Mouse (Mus musculus) cerebellum, adult 9-11 months (tissue): ENCODE data around the gene Sufu.

Source experiments
- DNase-seq: peaks from one replicate; pipeline ENCODE4 v3.0.0; 2022

Sufu gene

GRCm38 (mm10) chr19:46470364-46471240 lies 73.9 kb downstream of the Sufu start:
- DNase-seq = no peak

- no peak for DNase-seq
Measured at GRCm38 (mm10) chr19:46471324-46472093, 74.8 kb downstream of the Sufu start.

GRCm38 (mm10) chr19:46477432-46477845 lies 80.7 kb downstream of the Sufu start:
- DNase-seq = no peak

DNA sequence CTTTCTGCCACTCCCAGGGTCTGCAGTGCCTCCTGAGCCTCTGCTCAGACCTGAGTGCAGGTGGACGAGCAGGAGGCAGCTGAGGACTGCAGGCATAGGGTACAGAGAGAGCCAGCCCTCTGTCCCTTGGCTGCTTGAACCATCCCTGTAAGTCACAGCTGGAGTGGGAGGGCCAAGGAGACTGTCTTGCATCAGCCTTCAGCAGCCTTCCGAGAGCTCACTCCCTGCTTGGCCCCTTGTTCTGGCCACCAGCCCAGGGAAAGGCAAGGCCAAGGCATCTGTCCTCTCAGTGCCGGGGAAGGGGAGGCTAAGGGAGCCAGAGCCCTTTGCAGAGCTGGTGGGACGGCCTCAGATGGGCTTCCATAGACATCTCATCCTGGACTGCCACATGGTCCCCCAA lies 81.5 kb downstream of the Sufu start:
- no peak for DNase-seq

GRCm38 (mm10) chr19:46478826-46479225 lies 82.1 kb downstream of the Sufu start:
- no peak for DNase-seq

DNA sequence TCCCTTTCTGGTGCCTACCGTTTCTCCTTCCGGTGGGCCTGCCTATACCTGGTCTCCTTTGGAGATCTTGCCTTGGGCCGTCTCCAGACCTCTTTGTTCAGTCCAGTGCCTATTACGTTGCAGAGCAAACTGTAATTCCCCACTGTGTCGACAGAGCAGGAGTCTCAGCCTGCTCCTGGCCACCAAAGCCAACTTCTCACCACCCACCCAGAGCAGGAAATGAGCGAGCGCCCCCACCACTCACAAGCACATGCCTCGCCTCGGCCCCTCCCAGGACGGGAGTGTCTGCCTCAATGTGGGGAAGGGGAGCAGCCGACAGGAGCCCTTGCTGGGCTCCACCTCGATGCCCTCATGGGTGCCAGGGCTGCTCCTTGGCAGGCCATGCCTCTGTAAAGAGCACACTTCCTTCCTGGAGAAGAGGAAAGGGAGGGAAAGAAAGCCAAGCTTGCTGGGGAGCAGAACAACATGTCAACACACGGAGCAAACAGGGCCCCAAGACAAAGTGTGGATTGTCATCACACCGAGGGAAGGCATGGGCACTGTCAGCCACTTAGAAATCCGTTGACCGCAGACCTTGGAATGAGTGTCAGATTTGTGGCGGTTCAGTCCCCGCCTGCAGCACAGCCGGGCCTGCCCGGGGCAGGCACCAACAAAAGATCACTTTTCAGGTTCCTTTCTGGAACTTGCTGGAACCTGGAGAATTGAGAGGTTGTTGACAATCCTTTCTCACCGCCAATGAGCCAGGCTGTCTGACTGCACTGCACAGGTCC lies 82.8 kb downstream of the Sufu start:
- DNase-seq = no peak

GRCm38 (mm10) chr19:46480624-46481345 lies 84.1 kb downstream of the Sufu start:
- no peak for DNase-seq

DNA sequence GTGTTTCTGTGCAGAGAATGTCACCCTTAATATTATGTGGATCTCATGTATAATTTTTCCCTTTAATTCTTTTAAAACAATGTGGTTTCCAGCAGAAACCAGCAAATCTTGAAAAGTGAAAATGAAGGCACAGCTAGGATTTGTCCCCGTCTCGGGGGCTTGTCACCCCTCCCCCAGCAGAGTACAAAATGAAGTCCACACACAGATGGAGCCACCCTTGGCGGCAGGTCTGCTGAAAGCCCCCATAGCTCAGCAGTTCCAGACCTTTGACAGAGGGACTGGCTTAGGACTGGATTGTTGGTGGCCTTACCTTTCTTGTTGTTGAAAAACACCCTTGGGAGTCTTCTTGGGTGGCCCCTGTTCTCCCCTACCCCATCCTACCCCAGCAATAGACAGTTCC lies 84.7 kb downstream of the Sufu start:
- DNase-seq = no peak

DNA sequence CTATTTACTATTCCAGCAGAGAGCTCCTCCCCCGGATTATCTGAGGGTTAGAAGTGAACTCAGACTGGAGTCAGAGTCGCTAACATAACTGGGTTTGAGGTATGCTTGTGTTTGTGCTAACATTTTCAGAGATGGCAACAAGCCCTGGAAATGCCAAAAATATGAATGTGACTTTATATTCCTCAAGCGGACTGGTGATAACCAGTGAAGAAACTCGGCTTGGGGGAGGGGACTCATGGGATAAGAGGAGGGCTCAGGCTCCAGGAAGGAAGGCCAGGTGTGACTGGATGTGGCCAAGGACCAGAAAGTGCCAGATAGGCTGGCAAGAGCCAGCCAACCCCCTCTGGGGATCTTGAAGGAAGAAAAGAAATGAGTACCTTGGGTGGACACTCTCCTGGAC lies 85.1 kb downstream of the Sufu start:
- DNase-seq = no peak

DNA sequence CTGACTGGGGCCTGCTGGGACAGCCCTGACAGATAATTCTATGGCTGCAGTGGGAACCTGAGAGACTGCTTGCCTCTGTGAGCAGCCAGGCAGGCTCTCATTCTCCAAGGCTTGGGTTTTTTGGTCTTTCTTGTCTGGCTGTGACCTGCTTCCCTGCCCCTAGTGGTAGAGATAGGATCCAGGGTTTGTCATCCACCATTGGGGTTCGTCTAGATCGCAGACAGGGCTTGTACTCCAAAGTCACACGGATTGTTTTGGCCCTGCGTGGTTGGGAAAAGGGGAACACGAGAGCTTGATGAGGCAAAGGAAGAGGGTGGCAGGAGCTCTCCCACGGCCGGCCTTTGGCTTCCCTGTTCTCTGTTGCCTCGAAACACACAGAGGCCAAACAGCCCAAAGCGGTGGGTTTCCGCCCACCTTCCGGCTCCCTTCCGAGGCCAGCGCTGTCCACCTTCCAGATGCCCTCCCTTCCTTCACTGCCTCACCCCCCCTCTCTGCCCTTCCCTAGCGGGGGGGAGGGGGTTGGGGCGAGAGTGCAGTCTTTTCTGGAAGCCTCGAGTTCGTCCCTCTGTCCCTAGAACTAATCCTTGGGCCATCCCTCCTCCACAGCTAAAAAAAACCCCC lies 86.3 kb downstream of the Sufu start:
- DNase-seq = no peak

GRCm38 (mm10) chr19:46483701-46484328 lies 87.1 kb downstream of the Sufu start:
- DNase-seq = peak; percentile 67

DNA sequence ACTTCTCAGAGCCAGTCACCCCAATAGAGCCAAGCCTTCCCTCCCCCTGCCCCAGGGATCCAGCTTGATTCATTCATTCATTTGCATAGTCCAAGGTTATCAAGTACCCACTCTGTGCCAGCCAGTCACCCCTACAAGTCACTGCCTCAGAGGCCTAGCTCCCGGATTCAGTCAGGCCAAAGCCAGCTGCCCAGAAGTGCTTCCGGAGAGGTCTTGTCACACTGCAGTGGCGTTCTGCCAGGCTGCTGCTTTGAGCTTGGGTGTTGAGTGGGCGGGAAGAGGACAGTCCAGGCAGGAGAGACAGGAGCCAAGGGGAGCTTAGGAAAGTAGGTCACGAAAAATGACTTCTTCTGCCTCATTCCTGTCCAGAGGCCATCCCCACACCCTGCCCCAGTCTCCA lies 87.8 kb downstream of the Sufu start:
- DNase-seq = peak; percentile 65

DNA sequence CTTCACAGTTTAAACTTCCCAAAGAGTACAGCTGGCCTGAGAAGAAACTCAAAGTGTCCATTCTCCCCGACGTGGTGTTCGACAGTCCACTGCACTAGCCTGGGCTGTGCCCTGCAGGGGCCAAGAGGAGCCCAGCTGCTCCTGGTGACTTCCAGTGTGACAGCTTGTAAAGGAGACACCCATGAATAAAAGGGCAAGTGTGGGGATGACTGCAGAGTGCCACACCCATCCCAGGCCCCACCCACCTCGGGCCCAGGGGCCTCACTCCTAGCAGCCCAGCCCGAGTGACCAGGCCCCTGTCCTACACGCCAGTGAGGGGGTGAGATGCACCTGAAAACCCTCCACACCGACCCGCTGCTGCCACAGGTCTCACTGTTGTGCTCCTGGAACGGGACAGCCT lies 89.2 kb downstream of the Sufu start:
- peak; percentile 22 for DNase-seq

GRCm38 (mm10) chr19:46486709-46487108 lies 90.0 kb downstream of the Sufu start:
- peak; percentile 13 for DNase-seq

- DNase-seq = no peak
Measured at GRCm38 (mm10) chr19:46489448-46489847, 92.8 kb downstream of the Sufu start.

DNA sequence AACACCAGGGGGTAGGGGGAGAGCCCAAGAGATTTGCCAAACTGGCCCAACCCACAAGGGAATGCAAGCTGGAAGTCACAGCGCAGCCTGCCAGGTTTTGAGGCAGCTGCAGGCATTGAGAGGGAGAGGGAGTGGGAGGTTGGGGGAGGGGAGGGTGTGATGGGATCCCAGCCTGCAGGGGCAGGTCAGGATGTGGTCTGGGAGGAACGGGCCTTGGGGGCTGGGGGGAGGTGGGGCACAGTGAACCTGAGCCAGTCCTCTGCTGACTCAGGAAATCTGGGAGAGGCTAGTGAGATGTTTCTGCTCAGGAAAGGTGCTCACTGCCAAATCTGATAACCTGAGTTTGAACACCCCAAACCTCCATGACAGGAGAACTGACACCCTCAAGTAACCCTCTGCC lies 93.9 kb downstream of the Sufu start:
- DNase-seq = peak; percentile 15

DNA sequence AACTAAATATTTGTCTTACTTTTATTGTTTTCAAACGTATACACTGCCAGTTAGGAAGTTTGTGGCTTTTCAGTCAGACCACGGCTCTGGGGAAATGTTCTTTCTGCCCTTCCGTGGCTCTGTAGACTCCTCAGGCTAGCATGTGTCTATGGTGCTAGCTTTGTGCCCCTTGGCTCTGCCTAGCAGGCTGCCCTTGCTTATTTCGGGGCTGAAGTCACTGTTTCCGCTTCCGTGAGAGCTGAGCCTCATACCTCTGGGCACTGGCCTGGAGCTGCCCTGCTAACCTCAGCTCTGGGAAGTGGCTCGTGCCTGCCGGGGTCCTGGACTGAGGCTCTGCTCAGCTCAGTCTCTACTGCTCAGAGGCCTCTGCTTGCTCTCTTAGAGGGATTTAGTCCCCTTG lies 98.4 kb downstream of the Sufu start:
- DNase-seq = no peak

DNA sequence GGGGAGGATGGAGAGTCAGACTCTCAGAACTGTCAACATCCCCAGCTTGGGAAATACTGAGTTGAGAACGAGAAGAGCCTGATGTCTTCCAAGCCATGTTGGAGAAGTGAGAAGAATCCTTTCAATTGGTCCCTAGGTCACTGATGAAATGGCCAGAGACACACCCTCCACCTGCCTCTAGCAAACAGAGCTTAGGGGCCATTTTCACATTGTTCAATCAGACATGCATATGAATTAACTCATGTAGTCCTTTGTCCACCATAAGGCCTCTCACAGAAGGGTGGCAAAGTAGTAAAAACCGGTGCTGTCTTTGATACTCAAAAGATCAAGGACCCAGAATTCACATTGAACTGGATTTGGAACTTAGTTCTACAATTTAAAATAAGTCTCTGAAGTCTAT lies 100.5 kb downstream of the Sufu start:
- DNase-seq = no peak

GRCm38 (mm10) chr19:46499539-46499835 lies 102.8 kb downstream of the Sufu start:
- DNase-seq = no peak

GRCm38 (mm10) chr19:46499836-46500580 lies 103.3 kb downstream of the Sufu start:
- peak; percentile 98 for DNase-seq
